Mouse (Mus musculus) layer of hippocampus, adult 18-20 months (tissue): ENCODE results near the gene Gm8229. TPM values are rescaled to one million over a fixed set of nuclear protein-coding genes. Genes with fewer than 3 reads are reported as not detected.
"Not testable (repeated sequence)": the region's sequence is repeated elsewhere in the genome, so short reads cannot be mapped to it uniquely, and the experiment has no call there.

Experiments used
- DNase-seq, 2 experiments: peaks; one replicate each; pipeline ENCODE4 v3.0.0; 2022; ENCODE audit warnings: low spot score in 2 of 2
- long read RNA-seq: library from polyadenylated mRNA; stranded (forward); transcript quantifications from one replicate; pipeline ENCODE4 v2.0.0, GENCODE M21; 2021
- total RNA-seq, 2 experiments: library from RNA; stranded (reverse); gene quantifications; 2 replicates each; pipeline ENCODE4 v1.2.3; 2021

Gm8229 gene
- not detected for total RNA-seq
- long read RNA-seq: 0 reads

GRCm38 (mm10) chr14:44365057-44365456 lies at the start of gene Gm8229:
Gene Gm8229, plus strand, starts transcription at chr14:44365357.
- DNase-seq: not testable (repeated sequence)

DNA sequence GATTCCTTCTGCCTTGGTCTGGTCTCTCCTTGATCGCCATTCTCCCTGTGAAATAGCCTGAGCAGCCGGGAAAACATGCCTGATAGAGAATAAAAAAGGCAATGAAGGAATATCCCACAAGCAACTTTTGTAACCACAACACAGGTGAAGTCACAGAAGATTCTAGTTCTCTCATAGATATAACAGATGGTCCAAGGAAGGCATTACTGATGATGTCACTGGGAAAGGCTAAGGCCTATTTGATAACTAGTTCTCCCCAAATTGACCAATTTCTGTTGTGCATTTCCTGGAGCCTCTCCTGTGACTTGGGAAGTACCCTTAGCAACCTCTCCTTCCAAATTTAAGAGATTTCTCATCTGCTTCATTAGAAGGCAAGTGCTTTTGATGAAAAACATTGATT lies 26.7 kb upstream of the Gm8229 start, which contains the start of gene Gm5930:
Gene Gm5930, minus strand, starts transcription at position 101 of the 400 bp plus-strand sequence.
- DNase-seq: not testable (repeated sequence)

- not testable (repeated sequence) for DNase-seq
Observed at GRCm38 (mm10) chr14:44361416-44361815, 3.7 kb upstream of the Gm8229 start.

- peak in 1 of 2 experiments; percentile 2 for DNase-seq
Observed at GRCm38 (mm10) chr14:44362301-44362700, 2.9 kb upstream of the Gm8229 start.

GRCm38 (mm10) chr14:44384233-44384632 lies 19.1 kb downstream of the Gm8229 start:
- not testable (repeated sequence) for DNase-seq

GRCm38 (mm10) chr14:44410588-44410987 lies 45.4 kb downstream of the Gm8229 start, which contains the start of gene Gm3371:
Gene Gm3371, minus strand, starts transcription at chr14:44410688.
- not testable (repeated sequence) for DNase-seq

Other genes starting within 250 kb of the Gm8229 start
- gene Gm3327, start 241.5 kb upstream of the Gm8229 start, total RNA-seq: not detected
- gene Gm8212, start 167.7 kb upstream of the Gm8229 start, total RNA-seq: not detected
- not detected for gene 4930503E14Rik, start 152.1 kb upstream of the Gm8229 start, total RNA-seq
- gene Gm8220, start 79.8 kb upstream of the Gm8229 start, total RNA-seq: not detected
- gene Gm5930, start 26.8 kb upstream of the Gm8229 start, total RNA-seq: not detected
- gene Gm3371, start 45.3 kb downstream of the Gm8229 start, total RNA-seq: not detected
- not detected for gene Gm8232, start 68.3 kb downstream of the Gm8229 start, total RNA-seq
- gene BC061237, start 127.1 kb downstream of the Gm8229 start, total RNA-seq: not detected
- not detected for gene Gm17093, start 152.9 kb downstream of the Gm8229 start, total RNA-seq
- gene Gm8247, start 217.8 kb downstream of the Gm8229 start, total RNA-seq: not detected